Mouse (Mus musculus) intestine, postnatal 0 days (tissue): ENCODE measurements around the gene Cdan1. TPM values are rescaled to one million over a fixed set of nuclear protein-coding genes. Genes with fewer than 3 reads are reported as not detected.

Experiments used
- ATAC-seq: fragments of 200-750 bp; cut with Nextera tagmentation; 2 replicates; pipeline ENCODE4 v1.8.0; 2017; ENCODE audit warnings: mild to moderate bottlenecking, moderate TSS enrichment, moderate library complexity
- H3K27ac ChIP-seq: fragments of 300-500 bp; sonication (generic); 2 replicates; pipeline ENCODE4 v1.5.1; 2014; ENCODE audit warnings: mild to moderate bottlenecking, low read depth, low read length, moderate library complexity
- H3K27me3 ChIP-seq: fragments of 300-500 bp; sonication (generic); replicated peaks from 2 replicates; pipeline ENCODE4 v1.6.1; 2014; ENCODE audit warnings: low read length, mixed read lengths; ENCODE audit not compliant: control insufficient read depth, insufficient read depth
- H3K36me3 ChIP-seq: fragments of 300-500 bp; sonication (generic); 2 replicates; pipeline ENCODE4 v1.6.1; 2014; ENCODE audit warnings: mild to moderate bottlenecking, moderate library complexity; ENCODE audit not compliant: control insufficient read depth, insufficient read depth
- H3K4me1 ChIP-seq: fragments of 300-500 bp; sonication (generic); replicated peaks from 2 replicates; pipeline ENCODE4 v1.6.1; 2014; ENCODE audit warnings: antibody characterized with exemption, low read length, mixed read lengths; ENCODE audit not compliant: control insufficient read depth, insufficient read depth
- H3K4me2 ChIP-seq: fragments of 300-500 bp; sonication (generic); replicated peaks from 2 replicates; pipeline ENCODE4 v1.6.1; 2014; ENCODE audit warnings: low read depth, mild to moderate bottlenecking, moderate library complexity
- H3K4me3 ChIP-seq: fragments of 300-500 bp; sonication (generic); 2 replicates; pipeline ENCODE4 v1.5.1; 2014; ENCODE audit warnings: low read depth, low read length
- H3K9ac ChIP-seq: fragments of 300-500 bp; sonication (generic); 2 replicates; pipeline ENCODE4 v1.6.1; 2014; ENCODE audit warnings: mild to moderate bottlenecking, low read depth, low read length
- H3K9me3 ChIP-seq: fragments of 300-500 bp; sonication (generic); 2 replicates; pipeline ENCODE4 v1.6.1; 2016; ENCODE audit warnings: mixed run types; ENCODE audit not compliant: control insufficient read depth
- CTCF ChIP-seq: sonication (generic); IDR thresholded peaks from 2 replicates; pipeline ENCODE4 v1.5.1; 2016; ENCODE audit warnings: low read depth, mild to moderate bottlenecking, control low read depth, antibody characterized with exemption, moderate library complexity
- WGBS: fragments of 180-500 bp; shearing (Covaris S2); extraction: QIAGEN DNeasy Blood & Tissue Kit; methylation state at CpG from one replicate; pipeline ENCODE4 v1.1.7; 2014; 5-methylcytosine and 5-hydroxymethylcytosine counted together
- polyA plus RNA-seq: library from polyadenylated mRNA; unstranded; fragments of >200 nt; fragmentation: Nextera tagmentation; extraction: Ambion mirVana; gene quantifications from 2 replicates; pipeline ENCODE4 v1.2.1, GENCODE M21; 2015

Cdan1 gene
- polyA plus RNA-seq, 1 experiment from 2014 or later = 1.9 TPM

DNA sequence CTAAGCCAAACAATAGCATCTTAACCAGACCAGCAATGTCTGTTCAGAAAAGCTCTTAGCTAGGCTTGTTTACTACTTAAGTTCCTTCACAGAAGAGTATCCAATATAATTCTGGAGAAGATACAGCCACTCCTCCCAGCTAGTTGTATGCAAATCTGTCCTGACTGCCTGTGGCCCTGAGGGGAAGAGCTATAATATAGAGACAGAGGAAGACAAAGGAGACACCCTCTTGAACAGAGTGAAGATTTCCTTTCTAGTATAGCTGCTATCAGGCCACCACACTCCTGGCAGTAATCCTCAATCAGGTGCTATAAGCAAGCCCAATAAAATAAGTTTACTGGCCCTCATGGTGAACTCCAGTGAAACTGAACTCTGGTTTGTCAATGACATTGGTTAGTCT, 88.0 kb downstream of the Cdan1 start:
- Histone ChIP-seq H3K4me3 (no peak overlapping the region), H3K9ac (no peak overlapping the region), H3K27me3 (no peaks in the 10 kb centered on the region), H3K4me2 (no peak overlapping the region), H3K4me1 (no peaks in the 10 kb centered on the region), H3K9me3 (no peaks in the 10 kb centered on the region), H3K27ac (no peak overlapping the region), H3K36me3 (peaks cover 7% of the 10 kb centered on the region; the same call in 1 of the 2 replicates)
- TF ChIP-seq CTCF = no peak
- ATAC-seq = no peak

GRCm38 (mm10) chr2:120748041-120748440, 101.9 kb downstream of the Cdan1 start:
- Histone ChIP-seq H3K4me2 (no peak overlapping the region), H3K9ac (no peak overlapping the region), H3K4me1 (no peaks in the 10 kb centered on the region), H3K9me3 (no peaks in the 10 kb centered on the region), H3K27me3 (no peaks in the 10 kb centered on the region), H3K27ac (no peak overlapping the region), H3K4me3 (no peak overlapping the region), H3K36me3 (peaks cover 34% of the 10 kb centered on the region)
- no peak for ATAC-seq
- TF ChIP-seq CTCF = no peak
- 89% methylated on average over 2 of the region's 2 CpGs for WGBS

GRCm38 (mm10) chr2:120745496-120745895, 104.4 kb downstream of the Cdan1 start:
- Histone ChIP-seq H3K4me2 (no peak overlapping the region), H3K4me1 (no peaks in the 10 kb centered on the region), H3K36me3 (peaks cover 34% of the 10 kb centered on the region), H3K27me3 (no peaks in the 10 kb centered on the region), H3K4me3 (no peak overlapping the region), H3K9ac (no peak overlapping the region), H3K27ac (no peak overlapping the region), H3K9me3 (no peaks in the 10 kb centered on the region)
- no peak for TF ChIP-seq CTCF
- ATAC-seq = no peak
- 95% methylated on average over 1 of the region's 1 CpGs for WGBS

DNA sequence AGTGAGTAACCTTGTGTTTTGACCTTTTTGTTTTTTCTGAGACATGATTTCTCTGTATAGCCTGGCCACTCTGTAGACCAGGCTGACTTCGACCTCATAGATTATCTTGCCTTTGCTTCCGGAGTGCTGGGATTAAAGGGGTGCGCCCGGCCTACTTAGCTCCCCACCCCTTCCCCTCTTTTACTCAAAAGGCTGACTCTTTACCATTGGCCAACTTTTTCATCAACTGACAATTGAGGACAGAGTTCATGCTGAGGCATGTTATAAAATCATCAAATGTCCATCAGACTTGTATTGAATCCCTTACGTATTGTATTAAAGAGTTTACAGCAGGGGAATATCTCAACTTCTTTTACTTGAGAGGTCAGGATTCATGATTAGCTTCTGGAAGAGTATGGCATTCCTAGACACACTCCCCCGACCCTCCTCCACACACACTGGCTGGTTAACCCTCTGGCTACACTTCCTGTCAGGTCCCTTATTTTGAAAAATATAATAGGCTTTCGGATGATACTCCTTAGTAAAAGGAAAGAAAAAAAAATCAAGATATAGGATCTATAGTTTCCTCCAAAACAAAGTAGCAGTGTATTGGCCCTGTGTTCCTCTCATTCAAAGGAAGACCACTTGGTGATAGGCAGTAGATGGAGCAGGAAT, 117.9 kb downstream of the Cdan1 start:
- Histone ChIP-seq H3K9me3 (no peaks in the 10 kb centered on the region), H3K4me3 (peak overlapping the region; percentile 90), H3K27ac (peak overlapping the region; percentile 84), H3K9ac (peak overlapping the region; percentile 13; the same call in 1 of the 2 replicates), H3K27me3 (no peaks in the 10 kb centered on the region), H3K4me2 (peak overlapping the region; percentile 100), H3K36me3 (peaks cover 10% of the 10 kb centered on the region), H3K4me1 (0 out of 2 replicates have a peak, but pooled peaks cover 4% of the 10 kb centered on the region)
- WGBS = 40% methylated on average over 7 of the region's 7 CpGs
- peak; percentile 12; the same call in 1 of the 2 replicates for ATAC-seq
- no peak for TF ChIP-seq CTCF

- WGBS = 0% methylated on average over 59 of the region's 61 CpGs
- no peaks in the 10 kb centered on the region for H3K9me3 ChIP-seq
- TF ChIP-seq CTCF = peak; percentile 37
- H3K4me1 ChIP-seq = 0 out of 2 replicates have a peak, but pooled peaks cover 4% of the 10 kb centered on the region
- peak overlapping the region; percentile 90 for H3K4me3 ChIP-seq
- peaks cover 17% of the 10 kb centered on the region for H3K36me3 ChIP-seq
- peak overlapping the region; percentile 84 for H3K27ac ChIP-seq
- H3K9ac ChIP-seq = peak overlapping the region; percentile 68
- peak; percentile 98 for ATAC-seq
- H3K4me2 ChIP-seq = peak overlapping the region; percentile 100
- no peaks in the 10 kb centered on the region for H3K27me3 ChIP-seq
Observed at GRCm38 (mm10) chr2:120731167-120731862, 118.6 kb downstream of the Cdan1 start.

- no peaks in the 10 kb centered on the region for H3K27me3 ChIP-seq
- H3K4me3 ChIP-seq = peak overlapping the region; percentile 90
- H3K9ac ChIP-seq = peak overlapping the region; percentile 68
- H3K4me2 ChIP-seq = peak overlapping the region; percentile 100
- TF ChIP-seq CTCF = no peak
- H3K36me3 ChIP-seq = peaks cover 23% of the 10 kb centered on the region
- WGBS = under 1% methylated on average over 47 of the region's 50 CpGs
- 0 out of 2 replicates have a peak, but pooled peaks cover 4% of the 10 kb centered on the region for H3K4me1 ChIP-seq
- H3K9me3 ChIP-seq = no peaks in the 10 kb centered on the region
- peak; percentile 16 for ATAC-seq
- H3K27ac ChIP-seq = peak overlapping the region; percentile 84
Observed at GRCm38 (mm10) chr2:120730639-120731166, 119.2 kb downstream of the Cdan1 start.
